Mouse (Mus musculus) hindbrain, embryonic 14.5 days (tissue): ENCODE results near the gene BC004004. TPM values are rescaled to one million over a fixed set of nuclear protein-coding genes. Genes with fewer than 3 reads are reported as not detected.
"Not testable (repeated sequence)": the region's sequence is repeated elsewhere in the genome, so short reads cannot be mapped to it uniquely, and the experiment has no call there.

Experiments used
- ATAC-seq: fragments of 200-750 bp; cut with Nextera tagmentation; 2 replicates; pipeline ENCODE4 v1.8.0; 2017; ENCODE audit warnings: moderate number of reproducible peaks, mild to moderate bottlenecking, moderate TSS enrichment, moderate library complexity; ENCODE audit not compliant: low FRiP score
- DNase-seq: peaks from one replicate; pipeline ENCODE4 v3.0.0-alpha.2; 2015; ENCODE audit warnings: low spot score
- H3K27ac ChIP-seq: fragments of 300-500 bp; sonication (generic); 2 replicates; pipeline ENCODE4 v1.5.1; 2014; ENCODE audit warnings: mild to moderate bottlenecking, moderate library complexity
- H3K27me3 ChIP-seq: fragments of 300-500 bp; sonication (generic); 2 replicates; pipeline ENCODE4 v1.6.1; 2014; ENCODE audit warnings: mild to moderate bottlenecking, low read length, mixed read lengths; ENCODE audit not compliant: control insufficient read depth, insufficient read depth
- H3K36me3 ChIP-seq: fragments of 300-500 bp; sonication (generic); replicated peaks from 2 replicates; pipeline ENCODE4 v1.6.1; 2014; ENCODE audit not compliant: control insufficient read depth, insufficient read depth
- H3K4me1 ChIP-seq: fragments of 300-500 bp; sonication (generic); replicated peaks from 2 replicates; pipeline ENCODE4 v1.6.1; 2014; ENCODE audit warnings: antibody characterized with exemption, low read length, mixed read lengths; ENCODE audit not compliant: control insufficient read depth, insufficient read depth
- H3K4me2 ChIP-seq: fragments of 300-500 bp; sonication (generic); replicated peaks from 2 replicates; pipeline ENCODE4 v1.6.1; 2014; ENCODE audit warnings: mild to moderate bottlenecking, moderate library complexity
- H3K4me3 ChIP-seq: fragments of 300-500 bp; sonication (generic); replicated peaks from 2 replicates; pipeline ENCODE4 v1.5.1; 2014; ENCODE audit warnings: mild to moderate bottlenecking, low read length
- H3K9ac ChIP-seq: fragments of 300-500 bp; sonication (generic); 2 replicates; pipeline ENCODE4 v1.6.1; 2014
- H3K9me3 ChIP-seq: fragments of 300-500 bp; sonication (generic); 2 replicates; pipeline ENCODE4 v1.6.1; 2016; ENCODE audit warnings: low read length; ENCODE audit not compliant: control insufficient read depth
- WGBS: fragments of 180-500 bp; shearing (Covaris S2); extraction: QIAGEN DNeasy Blood & Tissue Kit; methylation state at CpG from one replicate; pipeline ENCODE4 v1.1.7; 2014; 5-methylcytosine and 5-hydroxymethylcytosine counted together
- polyA plus RNA-seq: library from polyadenylated mRNA; unstranded; fragments of >200 nt; fragmentation: Nextera tagmentation; extraction: Ambion mirVana; gene quantifications from 2 replicates; pipeline ENCODE4 v1.2.1, GENCODE M21; 2014

The BC004004 gene
- polyA plus RNA-seq, 1 experiment from 2014 or later = 131 TPM

GRCm38 (mm10) chr17:29246602-29247001 lies 22.0 kb upstream of the BC004004 start:
- H3K4me2 ChIP-seq = no peak overlapping the region
- H3K27ac ChIP-seq = no peak overlapping the region
- ATAC-seq (0 out of 2 replicates have a peak, but pooled peaks have one; percentile 33), DNase-seq (peak; percentile 90)
- no peak overlapping the region for H3K9ac ChIP-seq
- H3K4me3 ChIP-seq = no peak overlapping the region
- no peaks in the 10 kb centered on the region for H3K9me3 ChIP-seq
- H3K4me1 ChIP-seq = peaks cover 17% of the 10 kb centered on the region
- H3K27me3 ChIP-seq = no peaks in the 10 kb centered on the region
- 38% methylated on average over 5 of the region's 5 CpGs for WGBS
- peaks cover 26% of the 10 kb centered on the region for H3K36me3 ChIP-seq

GRCm38 (mm10) chr17:29247881-29248280 lies 20.7 kb upstream of the BC004004 start:
- no peak for DNase-seq
- H3K4me1 ChIP-seq = peaks cover 22% of the 10 kb centered on the region

GRCm38 (mm10) chr17:29249512-29249911 lies 19.1 kb upstream of the BC004004 start:
- peaks cover 19% of the 10 kb centered on the region for H3K4me1 ChIP-seq
- H3K27ac ChIP-seq = no peak overlapping the region
- H3K36me3 ChIP-seq = peaks cover 35% of the 10 kb centered on the region
- DNase-seq (no peak), ATAC-seq (no peak)
- WGBS = 54% methylated on average over 9 of the region's 9 CpGs
- no peak overlapping the region for H3K4me2 ChIP-seq
- H3K27me3 ChIP-seq = no peaks in the 10 kb centered on the region
- no peak overlapping the region for H3K4me3 ChIP-seq
- no peak overlapping the region for H3K9ac ChIP-seq
- H3K9me3 ChIP-seq = no peaks in the 10 kb centered on the region

More at GRCm38 (mm10) chr17:29247881-29248280, 20.7 kb upstream of the BC004004 start:
- no peaks in the 10 kb centered on the region for H3K9me3 ChIP-seq
- no peaks in the 10 kb centered on the region for H3K27me3 ChIP-seq
- H3K4me3 ChIP-seq = no peak overlapping the region
- no peak overlapping the region for H3K4me2 ChIP-seq
- no peak overlapping the region for H3K9ac ChIP-seq
- ATAC-seq = no peak
- no peak overlapping the region for H3K27ac ChIP-seq
- peaks cover 31% of the 10 kb centered on the region for H3K36me3 ChIP-seq
- 84% methylated on average over 13 of the region's 13 CpGs for WGBS

- H3K9me3 ChIP-seq, H3K27me3 ChIP-seq, H3K4me1 ChIP-seq, H3K9ac ChIP-seq, H3K4me3 ChIP-seq, ATAC-seq, H3K4me2 ChIP-seq, H3K27ac ChIP-seq, DNase-seq: not testable (repeated sequence)
- WGBS = 81% methylated on average over 14 of the region's 14 CpGs
- H3K36me3 ChIP-seq = peaks cover 45% of the 10 kb centered on the region
Observed at GRCm38 (mm10) chr17:29251006-29251405, 17.6 kb upstream of the BC004004 start.

- Histone ChIP-seq H3K9ac (no peak overlapping the region), H3K4me1 (peaks cover 4% of the 10 kb centered on the region; the same call in 1 of the 2 replicates), H3K27me3 (no peaks in the 10 kb centered on the region), H3K9me3 (no peaks in the 10 kb centered on the region), H3K4me3 (no peak overlapping the region), H3K4me2 (no peak overlapping the region), H3K27ac (no peak overlapping the region; the same call in none of the 2 replicates), H3K36me3 (peaks cover 52% of the 10 kb centered on the region)
- ATAC-seq (no peak), DNase-seq (no peak)
- 76% methylated on average over 15 of the region's 15 CpGs for WGBS
Observed at GRCm38 (mm10) chr17:29251608-29252390, 16.8 kb upstream of the BC004004 start.

- Histone ChIP-seq H3K4me1 (peaks cover 4% of the 10 kb centered on the region; the same call in 1 of the 2 replicates), H3K27me3 (no peaks in the 10 kb centered on the region), H3K36me3 (peaks cover 64% of the 10 kb centered on the region), H3K9ac (no peak overlapping the region), H3K4me2 (no peak overlapping the region), H3K27ac (no peak overlapping the region), H3K4me3 (no peak overlapping the region), H3K9me3 (no peaks in the 10 kb centered on the region)
- no peak for DNase-seq
- WGBS = 90% methylated on average over 2 of the region's 2 CpGs
- ATAC-seq = no peak
Observed at GRCm38 (mm10) chr17:29253236-29253635, 15.4 kb upstream of the BC004004 start.

GRCm38 (mm10) chr17:29253684-29254083 lies 14.9 kb upstream of the BC004004 start:
- H3K4me1 ChIP-seq = peaks cover 4% of the 10 kb centered on the region; the same call in 1 of the 2 replicates
- H3K27me3 ChIP-seq = no peaks in the 10 kb centered on the region
- WGBS = 89% methylated on average over 9 of the region's 9 CpGs
- peaks cover 68% of the 10 kb centered on the region for H3K36me3 ChIP-seq
- H3K9me3 ChIP-seq = no peaks in the 10 kb centered on the region
- H3K9ac ChIP-seq = no peak overlapping the region
- H3K27ac ChIP-seq = no peak overlapping the region
- DNase-seq (no peak), ATAC-seq (no peak)
- H3K4me3 ChIP-seq = no peak overlapping the region
- no peak overlapping the region for H3K4me2 ChIP-seq

GRCm38 (mm10) chr17:29254784-29255183 lies 13.8 kb upstream of the BC004004 start:
- not testable (repeated sequence) for H3K4me1 ChIP-seq, ATAC-seq, DNase-seq, H3K9ac ChIP-seq, H3K4me3 ChIP-seq, H3K9me3 ChIP-seq, H3K27me3 ChIP-seq, H3K4me2 ChIP-seq, H3K27ac ChIP-seq
- WGBS = 89% methylated on average over 6 of the region's 6 CpGs
- H3K36me3 ChIP-seq = peaks cover 63% of the 10 kb centered on the region

- no peak overlapping the region for H3K27ac ChIP-seq
- no peak overlapping the region for H3K4me2 ChIP-seq
- WGBS = 85% methylated on average over 6 of the region's 6 CpGs
- H3K9ac ChIP-seq = no peak overlapping the region
- DNase-seq = no peak
- no peaks in the 10 kb centered on the region for H3K27me3 ChIP-seq
- ATAC-seq = no peak
- no peaks in the 10 kb centered on the region for H3K9me3 ChIP-seq
- peaks cover 58% of the 10 kb centered on the region for H3K36me3 ChIP-seq
- no peak overlapping the region for H3K4me3 ChIP-seq
- H3K4me1 ChIP-seq = peaks cover 4% of the 10 kb centered on the region; the same call in 1 of the 2 replicates
Observed at GRCm38 (mm10) chr17:29256507-29256906, 12.1 kb upstream of the BC004004 start.
